Mouse (Mus musculus): Measurements from ENCODE around the gene Psmd1. TPM values are rescaled to one million over a fixed set of nuclear protein-coding genes. Genes with fewer than 3 reads are reported as not detected.

The Psmd1 gene
- total RNA-seq, 2 experiments from 2014 or later, result 104 to 108 TPM

DNA sequence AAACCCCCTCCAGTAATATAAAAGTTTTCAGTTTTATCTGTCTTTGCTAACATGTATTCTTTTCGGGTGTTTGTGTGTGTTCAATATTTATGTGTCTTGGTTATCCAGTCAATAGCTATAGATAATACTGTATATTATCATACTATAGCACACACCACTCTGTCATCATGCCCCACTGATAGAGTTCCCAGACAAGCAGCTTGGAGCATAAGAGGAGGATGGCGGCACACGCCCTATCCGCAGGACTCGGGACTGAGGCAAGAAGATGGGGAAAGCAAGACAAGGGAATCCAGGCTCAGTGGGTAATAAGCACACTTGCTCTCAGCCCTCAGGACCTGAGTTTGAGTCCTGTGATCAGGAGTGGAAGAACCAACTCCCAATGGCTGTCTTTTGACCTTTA, 96.3 kb downstream of the Psmd1 start:
- no peak for DNase-seq

- no peak for DNase-seq
Measured at GRCm38 (mm10) chr1:86161061-86161460, 96.9 kb downstream of the Psmd1 start.

DNA sequence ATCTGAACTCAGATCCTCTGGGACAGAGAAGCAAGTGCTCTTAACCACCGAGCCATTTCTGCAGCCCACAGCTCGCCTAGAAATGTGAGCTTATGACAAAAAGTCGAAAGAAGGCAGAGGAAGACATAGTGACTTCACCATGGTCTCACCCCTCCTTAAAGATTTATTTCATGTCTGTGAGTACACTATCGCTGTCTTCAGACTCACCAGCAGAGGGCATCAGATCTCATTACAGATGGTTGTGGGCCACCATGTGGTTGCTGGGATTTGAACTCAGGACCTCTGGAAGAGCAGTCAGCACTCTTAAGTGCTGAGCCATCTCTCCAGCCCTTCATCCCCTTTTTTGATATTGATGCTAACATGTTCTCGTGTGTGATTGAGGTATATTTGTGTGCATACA, 110.4 kb downstream of the Psmd1 start:
- no peak for DNase-seq

DNA sequence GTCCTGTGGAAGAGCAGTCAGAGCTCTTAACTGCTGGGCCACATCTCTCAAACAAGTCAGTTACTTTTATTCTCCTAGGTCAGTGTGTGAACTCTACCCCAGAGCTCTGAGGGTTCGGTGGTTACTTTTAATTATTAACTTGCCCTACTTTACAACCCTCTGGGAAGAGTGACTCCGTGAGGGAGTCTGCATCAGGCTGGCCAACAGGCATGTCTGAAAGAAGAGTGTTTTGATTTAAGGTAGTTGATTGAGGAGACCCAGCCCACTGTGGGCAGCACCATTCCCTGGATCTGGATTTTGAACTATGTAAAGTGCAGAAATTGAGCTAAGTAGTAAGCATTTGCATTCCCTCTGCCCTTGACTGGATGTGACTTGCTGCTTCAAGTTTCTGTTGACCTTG, 111.9 kb downstream of the Psmd1 start:
- DNase-seq, result no peak

GRCm38 (mm10) chr1:86178462-86179253, 114.5 kb downstream of the Psmd1 start:
- DNase-seq, result peak; percentile 71 to 74

DNA sequence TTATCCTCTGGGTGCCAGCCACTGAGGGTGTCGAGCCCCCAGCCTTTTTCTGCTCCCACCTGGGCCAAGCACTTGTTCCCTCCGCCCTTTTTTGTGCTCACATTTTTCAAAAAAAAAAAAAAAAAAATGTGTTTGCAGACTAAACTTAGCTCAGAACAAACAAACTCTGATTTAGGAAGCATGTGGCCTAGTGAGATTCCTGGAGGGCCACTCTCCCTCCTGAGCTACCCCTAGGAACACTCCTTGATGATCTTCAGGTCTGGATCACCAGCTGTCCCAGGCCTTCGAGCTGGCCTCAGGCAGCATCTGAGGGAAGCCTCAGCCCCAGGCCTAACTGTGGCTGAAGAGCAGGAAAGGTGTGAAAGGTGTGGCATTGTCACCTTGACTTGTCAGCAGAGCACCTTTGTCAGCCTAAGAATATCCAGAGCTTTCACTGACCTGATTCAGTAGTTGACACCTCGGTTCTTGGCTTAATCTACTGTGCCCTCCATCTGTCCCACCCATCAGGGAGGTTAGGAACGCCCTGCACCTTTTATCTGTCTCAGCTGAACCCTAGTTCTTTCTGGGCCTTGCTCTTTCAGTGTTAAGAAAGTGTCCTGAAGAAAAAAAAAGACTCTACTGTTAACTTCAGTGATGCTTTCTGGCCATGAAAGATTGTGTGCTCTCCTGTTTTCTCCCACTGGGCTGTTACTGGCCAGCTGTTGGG, 118.0 kb downstream of the Psmd1 start:
- DNase-seq, result no peak

DNA sequence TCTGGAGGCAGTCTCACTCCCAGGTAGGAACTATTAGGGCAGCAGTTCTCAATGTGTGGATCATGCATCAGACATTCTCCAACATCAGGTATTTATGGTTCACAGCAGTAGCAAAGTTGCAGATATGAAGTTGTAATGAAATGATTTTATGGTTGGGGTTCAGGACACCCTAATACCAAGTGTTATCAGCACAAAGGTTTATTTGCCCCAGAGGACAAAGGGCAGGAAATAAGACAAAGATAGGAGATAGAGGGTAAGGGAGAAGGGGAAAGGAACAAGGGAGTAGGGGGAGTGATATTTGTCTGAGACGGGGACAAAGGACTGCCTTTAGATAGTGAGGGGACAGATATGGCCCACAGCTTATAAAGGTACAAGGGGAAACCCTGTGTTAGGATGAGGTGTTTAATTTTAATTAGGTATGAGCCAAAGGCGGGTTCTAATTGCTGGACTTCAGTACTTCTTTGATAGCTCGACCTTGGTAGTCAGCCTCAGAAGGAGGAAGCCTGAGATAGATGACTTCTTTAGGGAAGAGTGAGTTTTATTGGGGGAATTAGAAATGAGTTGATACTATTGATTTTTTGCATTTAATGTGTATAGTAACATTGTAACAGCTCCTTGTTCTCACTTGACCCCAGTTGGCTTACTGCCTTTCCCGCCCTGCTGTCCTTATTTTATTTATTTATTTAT, 119.5 kb downstream of the Psmd1 start:
- no peak for DNase-seq

DNA sequence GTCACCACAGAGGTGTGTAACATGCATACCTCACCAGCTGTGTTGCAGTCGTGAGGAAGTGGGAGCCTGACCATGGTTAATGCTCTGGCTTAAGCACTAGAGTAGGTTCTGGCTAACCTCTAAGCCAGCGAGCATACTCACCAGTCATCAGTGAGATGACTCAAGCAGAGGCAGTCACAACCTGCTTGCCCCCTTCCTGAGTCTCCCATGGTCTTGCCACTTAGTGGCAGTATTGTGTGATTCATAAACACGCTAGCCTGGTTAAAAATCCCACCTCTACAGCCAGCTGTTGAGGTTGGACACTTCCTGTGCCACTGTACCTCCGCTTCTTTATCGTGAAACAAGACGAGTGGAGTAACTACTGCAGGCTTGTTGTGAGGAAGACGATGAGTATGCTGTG, 122.6 kb downstream of the Psmd1 start:
- no peak for DNase-seq

DNA sequence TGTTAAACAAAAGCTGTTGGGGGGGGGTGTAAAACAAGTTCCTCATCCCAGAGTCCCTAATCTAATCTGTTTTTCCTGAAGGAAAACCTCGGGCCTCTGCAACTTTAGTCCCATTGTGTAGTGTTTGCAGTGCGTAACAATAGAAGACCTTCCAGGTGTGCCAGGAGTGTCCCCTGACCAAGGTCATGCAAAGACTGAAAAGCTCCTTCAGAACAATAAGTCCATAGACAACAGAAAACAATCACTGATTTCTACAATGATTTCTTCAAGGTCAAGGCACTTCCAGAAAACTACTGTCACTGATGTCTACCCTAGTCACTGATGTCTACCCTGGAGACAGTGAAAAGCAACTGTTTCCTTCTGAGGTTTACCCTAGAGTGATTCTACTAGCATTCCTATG, 123.7 kb downstream of the Psmd1 start:
- DNase-seq, result no peak

DNA sequence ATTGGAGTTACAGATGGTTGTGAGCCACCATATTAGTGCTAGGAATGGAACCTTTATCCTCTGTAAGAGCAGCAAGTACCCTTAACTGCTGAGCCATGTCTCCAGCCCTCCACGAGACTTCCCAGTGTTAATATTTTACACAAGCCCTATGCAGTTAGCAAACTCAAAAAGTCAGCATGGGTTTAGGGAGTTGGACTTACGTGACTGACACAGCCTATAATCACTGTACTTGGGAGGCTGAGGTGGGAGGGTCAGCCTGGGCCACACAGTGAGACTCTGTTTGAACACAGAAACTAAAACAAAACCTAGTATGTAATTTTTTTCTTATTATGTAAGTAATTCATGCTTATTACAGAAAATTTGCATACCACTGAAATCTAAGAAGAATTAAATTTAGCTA, 124.1 kb downstream of the Psmd1 start:
- no peak for DNase-seq

Other genes with a start within 250 kb of the Psmd1 start
- gene Itm2c, start 170.1 kb upstream of the Psmd1 start, total RNA-seq (2021), result 100 to 1,000 TPM; 719 to 827 TPM
- gene 4933407L21Rik, start 135.9 kb upstream of the Psmd1 start, total RNA-seq (2021), result 1 to 10 TPM; 3.0 to 3.4 TPM
- not detected for gene Gpr55, start 103.4 kb upstream of the Psmd1 start, total RNA-seq (2021)
- 1 to 10 TPM in 1 of 2 experiments, under 1 TPM in 1; 0.35 to 1.3 TPM for gene Spata3, start 47.6 kb upstream of the Psmd1 start, total RNA-seq (2021)
- 10 to 100 TPM; 11.4 TPM for gene 2810459M11Rik, start 18.5 kb upstream of the Psmd1 start, total RNA-seq (2021)
- gene Htr2b, start 47.6 kb downstream of the Psmd1 start, total RNA-seq (2021), result not detected
- gene Gm21972, start 69.2 kb downstream of the Psmd1 start, total RNA-seq (2021), result 1 to 10 TPM; 3.2 to 4.3 TPM
- gene Armc9, start 90.4 kb downstream of the Psmd1 start, total RNA-seq (2021), result 10 to 100 TPM; 38.1 to 44.0 TPM
- gene B3gnt7, start 238.4 kb downstream of the Psmd1 start, total RNA-seq (2021), result 1 to 10 TPM; 1.2 to 1.6 TPM

Measured in layer of hippocampus, postnatal 36 days (tissue).